Mouse (Mus musculus) ES-Bruce4 (cell line): ENCODE data around the gene Sp7.

Experiments used
- CTCF ChIP-seq: IDR thresholded peaks from one replicate; pipeline ENCODE4 v1.8.1; 2011; ENCODE audit warnings: low read depth, low read length
- EP300 ChIP-seq: IDR thresholded peaks from 2 replicates; pipeline ENCODE4 v1.6.1; 2011; ENCODE audit warnings: low read depth, low read length; ENCODE audit not compliant: insufficient read depth
- POLR2A ChIP-seq: IDR thresholded peaks from one replicate; pipeline ENCODE4 v1.8.1; 2011; ENCODE audit warnings: low read length; ENCODE audit not compliant: insufficient read depth

DNA sequence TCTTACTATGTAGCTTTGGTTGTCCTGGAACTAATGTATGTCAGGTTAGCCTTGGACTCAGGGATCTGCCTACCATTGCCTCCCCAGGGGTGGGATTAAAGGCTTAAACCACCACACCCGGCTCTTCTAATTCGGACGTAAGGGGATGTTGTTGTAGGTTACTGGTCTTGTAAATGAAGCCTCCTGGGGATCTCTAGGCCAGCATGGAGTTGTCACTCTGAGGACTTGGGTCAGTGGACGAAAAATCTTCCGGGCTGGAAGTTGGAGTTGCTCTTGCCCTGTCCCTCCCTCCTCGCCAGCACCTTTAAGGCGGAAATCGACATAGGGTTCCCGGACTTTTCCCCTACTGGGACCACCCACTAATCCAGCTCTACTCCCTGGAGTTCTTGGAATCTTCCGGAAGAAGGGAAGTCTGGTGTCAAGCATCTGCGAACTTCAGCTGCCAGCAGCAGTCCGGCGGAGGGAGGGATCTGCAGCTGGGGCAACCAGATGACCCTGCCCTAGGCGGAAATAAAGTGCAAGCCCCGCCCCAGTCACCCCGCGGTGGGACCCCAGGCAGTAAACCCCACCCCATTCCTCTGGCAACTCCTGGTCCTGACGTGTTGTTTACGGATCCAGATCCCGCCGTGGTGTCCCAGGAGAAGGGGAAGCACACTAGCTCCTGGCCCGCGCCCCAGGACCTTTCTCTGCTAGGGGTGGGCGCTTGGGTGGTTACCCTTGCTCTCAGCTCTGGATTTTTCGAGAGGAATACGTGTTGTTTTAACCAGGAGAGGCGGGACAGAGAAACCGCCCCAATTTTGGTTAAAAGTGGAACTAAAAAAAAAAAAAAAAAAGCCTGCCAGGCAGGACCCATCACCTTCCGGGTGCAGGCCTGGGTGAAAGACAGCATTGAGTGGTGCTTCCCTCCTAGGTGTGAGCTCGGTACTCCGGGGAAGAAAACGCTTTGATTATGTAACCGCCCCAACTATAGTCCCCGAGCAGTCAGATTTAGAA lies 32.5 kb upstream of the Sp7 start:
- TF ChIP-seq CTCF (no peak), EP300 (peak; percentile 96), POLR2A (peak; percentile 53)
